Mouse (Mus musculus) embryonic fibroblast, embryonic 13.5 days (primary cell): ENCODE measurements around the gene Col4a1.

Experiments
- CTCF ChIP-seq: IDR thresholded peaks from 2 replicates; pipeline ENCODE4 v1.5.1; 2011; ENCODE audit warnings: mild to moderate bottlenecking, control low read depth, low read length, moderate library complexity, borderline replicate concordance; ENCODE audit not compliant: insufficient read depth
- POLR2A ChIP-seq: IDR thresholded peaks from 2 replicates; pipeline ENCODE4 v1.6.1; 2011; ENCODE audit warnings: low read depth, mild to moderate bottlenecking, control low read depth, low read length, moderate library complexity

DNA sequence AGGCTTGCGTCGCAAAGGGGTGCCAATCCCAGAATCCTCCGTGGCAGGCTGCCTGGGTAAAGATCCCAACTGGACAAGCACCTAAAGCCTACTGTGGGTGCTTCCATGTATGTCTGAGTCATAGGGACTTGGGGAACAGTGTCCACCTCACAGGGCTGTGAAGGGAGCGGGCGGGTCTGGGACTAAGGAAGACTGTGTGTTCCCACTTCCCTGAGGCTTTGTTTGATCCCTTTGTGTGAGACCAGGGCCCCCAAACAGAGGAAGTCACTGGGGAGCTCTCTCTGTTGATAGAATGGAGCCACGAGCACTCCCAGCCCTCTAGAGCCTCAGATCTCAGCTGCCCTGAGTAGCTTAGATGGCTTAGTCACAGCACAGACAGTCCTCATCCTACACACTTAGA lies 3.5 kb upstream of the Col4a1 start:
- no peak for TF ChIP-seq CTCF
- no peak for TF ChIP-seq POLR2A
